Comparison of ENCODE assay signal across 19 mouse cellular contexts in genomic region chr7:88159542-88160241, GRCm38 (mm10).
DNase-seq lines count a peak whose midpoint lies in the region; ATAC-seq and TF ChIP-seq lines count a peak whose summit lies in the region.
"Had no signal": no experiment of that assay in that cellular context is flagged by ENCODE, and none has a peak within 500 bp of the region (broad histone marks: within the 10 kb centered on the region; RNA-seq: fewer than 3 reads in every experiment).

No protein-coding gene starts in this region.

- WGBS in forebrain, embryonic 15.5 days = 59% methylated on average over 1 of the region's 1 CpGs
- WGBS in forebrain, embryonic 11.5 days = 87% methylated on average over 1 of the region's 1 CpGs
- WGBS in hindbrain, postnatal 0 days = 53% methylated on average over 1 of the region's 1 CpGs
- 82% methylated on average over 1 of the region's 1 CpGs for WGBS in hindbrain, embryonic 12.5 days

- no peaks in the 10 kb centered on the region for H3K36me3 ChIP-seq in forebrain, embryonic 15.5 days
- no peaks in the 10 kb centered on the region for H3K36me3 ChIP-seq in forebrain, embryonic 11.5 days (ENCODE audit: control insufficient read depth, insufficient read depth, low read length)
- no peaks in the 10 kb centered on the region for H3K36me3 ChIP-seq in hindbrain, postnatal 0 days (ENCODE audit: insufficient read depth, low read length)
- no peaks in the 10 kb centered on the region for H3K36me3 ChIP-seq in hindbrain, embryonic 12.5 days
- H3K36me3 ChIP-seq: embryonic facial prominence, embryonic 12.5 days; heart, embryonic 12.5 days; hindbrain, embryonic 10.5 days had no signal

- no peak for TF ChIP-seq POLR2A in brain, embryonic 14.5 days (IDR thresholded peaks at IDR 0.05; ENCODE audit: borderline replicate concordance, extremely low read depth, insufficient read depth, insufficient read length, poor library complexity, severe bottlenecking)

- peak; percentile 51; the same call in 1 of the 2 replicates for ATAC-seq in forebrain, embryonic 15.5 days (replicated peaks)
- no peak for ATAC-seq in forebrain, embryonic 11.5 days (replicated peaks; ENCODE audit: low FRiP score)
- ATAC-seq in hindbrain, postnatal 0 days = peak; percentile 40; the same call in 1 of the 2 replicates
- ATAC-seq in hindbrain, embryonic 12.5 days (ENCODE audit: low FRiP score) = no peak
- ATAC-seq: inflammation-experienced regulatory T-cells, adult 6 months; intestine, postnatal 0 days had no signal

- H3K4me2 ChIP-seq in forebrain, embryonic 15.5 days (replicated peaks) = no peak overlapping the region
- H3K4me2 ChIP-seq in forebrain, embryonic 11.5 days (ENCODE audit: low read depth, low read length, severe bottlenecking) = no peak overlapping the region
- H3K4me2 ChIP-seq in hindbrain, postnatal 0 days (ENCODE audit: low read depth, low read length) = no peak overlapping the region
- H3K4me2 ChIP-seq in hindbrain, embryonic 12.5 days (replicated peaks) = no peak overlapping the region
- H3K4me2 ChIP-seq: embryonic facial prominence, embryonic 12.5 days; heart, embryonic 12.5 days had no signal

- no peak overlapping the region for H3K4me3 ChIP-seq in forebrain, embryonic 15.5 days
- no peak overlapping the region for H3K4me3 ChIP-seq in forebrain, embryonic 11.5 days (ENCODE audit: low read depth, low read length)
- H3K4me3 ChIP-seq in hindbrain, postnatal 0 days (ENCODE audit: low read length) = no peak overlapping the region
- no peak overlapping the region for H3K4me3 ChIP-seq in hindbrain, embryonic 12.5 days
- H3K4me3 ChIP-seq: embryonic facial prominence, embryonic 12.5 days; heart, embryonic 12.5 days; hindbrain, embryonic 10.5 days had no signal

- H3K9ac ChIP-seq in forebrain, embryonic 15.5 days (replicated peaks) = no peak overlapping the region
- no peak overlapping the region for H3K9ac ChIP-seq in forebrain, embryonic 11.5 days (ENCODE audit: low read length)
- H3K9ac ChIP-seq in hindbrain, postnatal 0 days (replicated peaks; ENCODE audit: low read length) = no peak overlapping the region
- H3K9ac ChIP-seq in hindbrain, embryonic 12.5 days = no peak overlapping the region
- H3K9ac ChIP-seq: embryonic facial prominence, embryonic 12.5 days; heart, embryonic 12.5 days had no signal

- no peaks in the 10 kb centered on the region for H3K4me1 ChIP-seq in forebrain, embryonic 15.5 days
- no peaks in the 10 kb centered on the region for H3K4me1 ChIP-seq in forebrain, embryonic 11.5 days (replicated peaks; ENCODE audit: control insufficient read depth, insufficient read depth, low read length)
- H3K4me1 ChIP-seq in hindbrain, postnatal 0 days (ENCODE audit: insufficient read depth, low read length) = no peaks in the 10 kb centered on the region
- no peaks in the 10 kb centered on the region for H3K4me1 ChIP-seq in hindbrain, embryonic 12.5 days
- H3K4me1 ChIP-seq: embryonic facial prominence, embryonic 12.5 days; heart, embryonic 12.5 days; hindbrain, embryonic 10.5 days had no signal

- H3K27ac ChIP-seq in forebrain, embryonic 15.5 days (replicated peaks) = no peak overlapping the region
- no peak overlapping the region for H3K27ac ChIP-seq in forebrain, embryonic 11.5 days (ENCODE audit: low read depth, low read length)
- H3K27ac ChIP-seq in hindbrain, postnatal 0 days = no peak overlapping the region
- H3K27ac ChIP-seq in hindbrain, embryonic 12.5 days = no peak overlapping the region
- H3K27ac ChIP-seq: embryonic facial prominence, embryonic 12.5 days; hindbrain, embryonic 10.5 days had no signal

- TF ChIP-seq CTCF in hindbrain, postnatal 0 days (IDR thresholded peaks at IDR 0.05; ENCODE audit: low read depth) = no peak
- no peak for TF ChIP-seq CTCF in brain, embryonic 14.5 days (IDR thresholded peaks at IDR 0.05; ENCODE audit: borderline replicate concordance, extremely low read depth, insufficient read depth, insufficient read length)

- no peaks in the 10 kb centered on the region for H3K27me3 ChIP-seq in forebrain, embryonic 15.5 days
- H3K27me3 ChIP-seq in forebrain, embryonic 11.5 days (ENCODE audit: control insufficient read depth, insufficient read depth, low read length) = no peaks in the 10 kb centered on the region
- H3K27me3 ChIP-seq in hindbrain, postnatal 0 days (ENCODE audit: insufficient read depth, low read length) = no peaks in the 10 kb centered on the region
- no peaks in the 10 kb centered on the region for H3K27me3 ChIP-seq in hindbrain, embryonic 12.5 days
- H3K27me3 ChIP-seq: embryonic facial prominence, embryonic 12.5 days; heart, embryonic 12.5 days had no signal

- H3K9me3 ChIP-seq in forebrain, embryonic 15.5 days = no peaks in the 10 kb centered on the region
- no peaks in the 10 kb centered on the region for H3K9me3 ChIP-seq in forebrain, embryonic 11.5 days (ENCODE audit: control insufficient read depth, low read length)
- H3K9me3 ChIP-seq in hindbrain, postnatal 0 days (ENCODE audit: low read length) = no peaks in the 10 kb centered on the region
- no peaks in the 10 kb centered on the region for H3K9me3 ChIP-seq in hindbrain, embryonic 12.5 days (replicated peaks)
- H3K9me3 ChIP-seq: embryonic facial prominence, embryonic 12.5 days; heart, embryonic 12.5 days; hindbrain, embryonic 10.5 days had no signal

- DNase-seq in forebrain, embryonic 11.5 days (ENCODE audit: low spot score) = no peak
- DNase-seq in hindbrain, postnatal 0 days (ENCODE audit: low spot score) = peak; percentile 23
- DNase-seq in brain, adult 2 months (ENCODE audit: low read depth, low spot score) = peak; percentile 14
- DNase-seq in brain, embryonic 14.5 days (ENCODE audit: low read depth) = peak; percentile 50
- DNase-seq: adrenal gland, adult 2 months; adrenal gland, postnatal 25 days; cerebellum, adult 11 months; cerebellum, adult 8-10 months; cerebellum, postnatal 14 days; embryo, embryonic 11 days; gastrocnemius, postnatal 14 days; kidney, adult 8-10 months had no signal

Comparison
In these comparisons a context has a peak if more than half of its experiments do, and no peak if none do; other contexts are left out.
1. ATAC-seq: peak in forebrain, embryonic 15.5 days (single experiment) and hindbrain, postnatal 0 days (single experiment); none in forebrain, embryonic 11.5 days (single experiment) and hindbrain, embryonic 12.5 days (single experiment).